Mouse (Mus musculus): ENCODE results near the gene Tnrc6b. TPM values are rescaled to one million over a fixed set of nuclear protein-coding genes. Genes with fewer than 3 reads are reported as not detected.
A peak's percentile ranks its signal among the peaks of the same experiment; 100 is the strongest.

The Tnrc6b gene
- polyA plus RNA-seq, 1 experiment from 2014 or later = 6.5 TPM

- Histone ChIP-seq H3K9me3 (ENCODE audit: control insufficient read depth) (no peaks in the 10 kb centered on the region), H3K4me3 (ENCODE audit: low read depth, low read length) (no peak overlapping the region), H3K4me1 (replicated peaks; ENCODE audit: control insufficient read depth, insufficient read depth, low read length) (peaks cover 12% of the 10 kb centered on the region), H3K36me3 (ENCODE audit: control insufficient read depth, insufficient read depth) (no peaks in the 10 kb centered on the region), H3K27me3 (replicated peaks; ENCODE audit: control insufficient read depth, insufficient read depth, low read length) (no peaks in the 10 kb centered on the region), H3K9ac (ENCODE audit: low read depth, low read length) (0 out of 2 replicates have a peak overlapping the region, but pooled peaks have one; percentile 22), H3K27ac (ENCODE audit: low read depth, low read length) (peak overlapping the region; percentile 74), H3K4me2 (replicated peaks; ENCODE audit: low read depth) (peak overlapping the region; percentile 79)
- 40% methylated on average over 6 of the region's 6 CpGs for WGBS
- TF ChIP-seq CTCF (IDR thresholded peaks at IDR 0.05; ENCODE audit: low read depth) = no peak
- peak; percentile 85 for ATAC-seq
Measured at GRCm38 (mm10) chr15:80674700-80675099, 36.4 kb upstream of the Tnrc6b start.

GRCm38 (mm10) chr15:80679515-80680215 is 31.4 kb upstream of the Tnrc6b start:
- no peak overlapping the region for H3K9ac ChIP-seq (ENCODE audit: low read depth, low read length)
- H3K4me1 ChIP-seq (replicated peaks; ENCODE audit: control insufficient read depth, insufficient read depth, low read length) = peaks cover 44% of the 10 kb centered on the region
- no peaks in the 10 kb centered on the region for H3K36me3 ChIP-seq (ENCODE audit: control insufficient read depth, insufficient read depth)
- H3K27me3 ChIP-seq (replicated peaks; ENCODE audit: control insufficient read depth, insufficient read depth, low read length) = no peaks in the 10 kb centered on the region
- 53% methylated on average over 8 of the region's 8 CpGs for WGBS
- H3K4me3 ChIP-seq (ENCODE audit: low read depth, low read length) = no peak overlapping the region
- H3K4me2 ChIP-seq (replicated peaks; ENCODE audit: low read depth) = no peak overlapping the region
- no peak for ATAC-seq
- 0 out of 2 replicates have a peak overlapping the region, but pooled peaks have one; percentile 41 for H3K27ac ChIP-seq (ENCODE audit: low read depth, low read length)
- no peak for TF ChIP-seq CTCF (IDR thresholded peaks at IDR 0.05; ENCODE audit: low read depth)
- no peaks in the 10 kb centered on the region for H3K9me3 ChIP-seq (ENCODE audit: control insufficient read depth)

- Histone ChIP-seq H3K9ac (ENCODE audit: low read depth, low read length) (no peak overlapping the region), H3K27ac (ENCODE audit: low read depth, low read length) (no peak overlapping the region), H3K4me1 (replicated peaks; ENCODE audit: control insufficient read depth, insufficient read depth, low read length) (peaks cover 44% of the 10 kb centered on the region), H3K9me3 (ENCODE audit: control insufficient read depth) (no peaks in the 10 kb centered on the region), H3K36me3 (ENCODE audit: control insufficient read depth, insufficient read depth) (no peaks in the 10 kb centered on the region), H3K27me3 (replicated peaks; ENCODE audit: control insufficient read depth, insufficient read depth, low read length) (no peaks in the 10 kb centered on the region), H3K4me3 (ENCODE audit: low read depth, low read length) (no peak overlapping the region), H3K4me2 (replicated peaks; ENCODE audit: low read depth) (no peak overlapping the region)
- no peak for ATAC-seq
- 40% methylated on average over 7 of the region's 7 CpGs for WGBS
- TF ChIP-seq CTCF (IDR thresholded peaks at IDR 0.05; ENCODE audit: low read depth) = no peak
Measured at GRCm38 (mm10) chr15:80680347-80681030, 30.6 kb upstream of the Tnrc6b start.

GRCm38 (mm10) chr15:80681466-80681881 is 29.6 kb upstream of the Tnrc6b start:
- Histone ChIP-seq H3K36me3 (ENCODE audit: control insufficient read depth, insufficient read depth) (no peaks in the 10 kb centered on the region), H3K4me1 (replicated peaks; ENCODE audit: control insufficient read depth, insufficient read depth, low read length) (peaks cover 44% of the 10 kb centered on the region), H3K27me3 (replicated peaks; ENCODE audit: control insufficient read depth, insufficient read depth, low read length) (no peaks in the 10 kb centered on the region), H3K4me2 (replicated peaks; ENCODE audit: low read depth) (no peak overlapping the region; the same call in 1 of the 2 replicates), H3K4me3 (ENCODE audit: low read depth, low read length) (no peak overlapping the region), H3K27ac (ENCODE audit: low read depth, low read length) (no peak overlapping the region; the same call in 1 of the 2 replicates), H3K9ac (ENCODE audit: low read depth, low read length) (no peak overlapping the region), H3K9me3 (ENCODE audit: control insufficient read depth) (no peaks in the 10 kb centered on the region)
- 62% methylated on average over 4 of the region's 4 CpGs for WGBS
- ATAC-seq = no peak
- no peak for TF ChIP-seq CTCF (IDR thresholded peaks at IDR 0.05; ENCODE audit: low read depth)

GRCm38 (mm10) chr15:80682343-80682742 is 28.8 kb upstream of the Tnrc6b start:
- no peaks in the 10 kb centered on the region for H3K36me3 ChIP-seq (ENCODE audit: control insufficient read depth, insufficient read depth)
- no peak overlapping the region; the same call in 1 of the 2 replicates for H3K4me2 ChIP-seq (replicated peaks; ENCODE audit: low read depth)
- H3K9me3 ChIP-seq (ENCODE audit: control insufficient read depth) = no peaks in the 10 kb centered on the region
- peaks cover 44% of the 10 kb centered on the region for H3K4me1 ChIP-seq (replicated peaks; ENCODE audit: control insufficient read depth, insufficient read depth, low read length)
- no peak overlapping the region for H3K9ac ChIP-seq (ENCODE audit: low read depth, low read length)
- no peak overlapping the region for H3K4me3 ChIP-seq (ENCODE audit: low read depth, low read length)
- peak; percentile 34 for ATAC-seq
- no peak for TF ChIP-seq CTCF (IDR thresholded peaks at IDR 0.05; ENCODE audit: low read depth)
- H3K27ac ChIP-seq (ENCODE audit: low read depth, low read length) = no peak overlapping the region
- H3K27me3 ChIP-seq (replicated peaks; ENCODE audit: control insufficient read depth, insufficient read depth, low read length) = no peaks in the 10 kb centered on the region
- WGBS = 46% methylated on average over 8 of the region's 8 CpGs

GRCm38 (mm10) chr15:80683151-80683550 is 28.0 kb upstream of the Tnrc6b start:
- Histone ChIP-seq H3K27me3 (replicated peaks; ENCODE audit: control insufficient read depth, insufficient read depth, low read length) (no peaks in the 10 kb centered on the region), H3K4me2 (replicated peaks; ENCODE audit: low read depth) (no peak overlapping the region), H3K9me3 (ENCODE audit: control insufficient read depth) (no peaks in the 10 kb centered on the region), H3K9ac (ENCODE audit: low read depth, low read length) (no peak overlapping the region), H3K4me1 (replicated peaks; ENCODE audit: control insufficient read depth, insufficient read depth, low read length) (peaks cover 44% of the 10 kb centered on the region), H3K36me3 (ENCODE audit: control insufficient read depth, insufficient read depth) (no peaks in the 10 kb centered on the region), H3K4me3 (ENCODE audit: low read depth, low read length) (no peak overlapping the region), H3K27ac (ENCODE audit: low read depth, low read length) (no peak overlapping the region)
- WGBS = 42% methylated on average over 6 of the region's 6 CpGs
- 0 out of 2 replicates have a peak, but pooled peaks have one; percentile 26 for ATAC-seq
- no peak for TF ChIP-seq CTCF (IDR thresholded peaks at IDR 0.05; ENCODE audit: low read depth)

Measured in intestine, postnatal 0 days (tissue).